Mouse (Mus musculus): ENCODE results near the gene Ebf3. TPM values are rescaled to one million over a fixed set of nuclear protein-coding genes. Genes with fewer than 3 reads are reported as not detected.

Ebf3 gene
- polyA plus RNA-seq, 1 experiment = 0.19 TPM

- Histone ChIP-seq H3K27ac (ENCODE audit: insufficient read depth, low read depth, low read length) (no peak overlapping the region), H3K4me1 (ENCODE audit: control insufficient read depth, insufficient read depth, low read length) (no peaks in the 10 kb centered on the region), H3K4me3 (ENCODE audit: insufficient read depth, low read length) (no peak overlapping the region)
- no peak for TF ChIP-seq POLR2A (IDR thresholded peaks at IDR 0.05; ENCODE audit: borderline replicate concordance, low read depth, low read length)
- no peak for TF ChIP-seq CTCF (IDR thresholded peaks at IDR 0.05; ENCODE audit: low read depth, low read length)
These were observed 73.8 kb downstream of the Ebf3 start for GRCm38 (mm10) chr7:137240481-137240880.

GRCm38 (mm10) chr7:137239542-137240133 lies 74.6 kb downstream of the Ebf3 start:
- TF ChIP-seq POLR2A (IDR thresholded peaks at IDR 0.05; ENCODE audit: borderline replicate concordance, low read depth, low read length) (no peak), CTCF (IDR thresholded peaks at IDR 0.05; ENCODE audit: low read depth, low read length) (no peak)
- Histone ChIP-seq H3K27ac (ENCODE audit: insufficient read depth, low read depth, low read length) (no peak overlapping the region), H3K4me1 (ENCODE audit: control insufficient read depth, insufficient read depth, low read length) (no peaks in the 10 kb centered on the region), H3K4me3 (ENCODE audit: insufficient read depth, low read length) (no peak overlapping the region)

GRCm38 (mm10) chr7:137237419-137237818 lies 76.8 kb downstream of the Ebf3 start:
- no peaks in the 10 kb centered on the region for H3K4me1 ChIP-seq (ENCODE audit: control insufficient read depth, insufficient read depth, low read length)
- TF ChIP-seq POLR2A (IDR thresholded peaks at IDR 0.05; ENCODE audit: borderline replicate concordance, low read depth, low read length) = no peak
- TF ChIP-seq CTCF (IDR thresholded peaks at IDR 0.05; ENCODE audit: low read depth, low read length) = no peak
- H3K27ac ChIP-seq (ENCODE audit: insufficient read depth, low read depth, low read length) = no peak overlapping the region
- H3K4me3 ChIP-seq (ENCODE audit: insufficient read depth, low read length) = no peak overlapping the region

- no peak for TF ChIP-seq CTCF (IDR thresholded peaks at IDR 0.05; ENCODE audit: low read depth, low read length)
- TF ChIP-seq POLR2A (IDR thresholded peaks at IDR 0.05; ENCODE audit: borderline replicate concordance, low read depth, low read length) = no peak
- Histone ChIP-seq H3K4me1 (ENCODE audit: control insufficient read depth, insufficient read depth, low read length) (no peaks in the 10 kb centered on the region), H3K4me3 (ENCODE audit: insufficient read depth, low read length) (no peak overlapping the region), H3K27ac (ENCODE audit: insufficient read depth, low read depth, low read length) (no peak overlapping the region)
These were observed 90.4 kb downstream of the Ebf3 start for GRCm38 (mm10) chr7:137223823-137224222.

- TF ChIP-seq CTCF (IDR thresholded peaks at IDR 0.05; ENCODE audit: low read depth, low read length) (no peak), POLR2A (IDR thresholded peaks at IDR 0.05; ENCODE audit: borderline replicate concordance, low read depth, low read length) (no peak)
- no peak overlapping the region for H3K27ac ChIP-seq (ENCODE audit: insufficient read depth, low read depth, low read length)
- no peak overlapping the region for H3K4me3 ChIP-seq (ENCODE audit: insufficient read depth, low read length)
- no peaks in the 10 kb centered on the region for H3K4me1 ChIP-seq (ENCODE audit: control insufficient read depth, insufficient read depth, low read length)
These were observed 91.3 kb downstream of the Ebf3 start for GRCm38 (mm10) chr7:137222831-137223505.

- no peak overlapping the region for H3K27ac ChIP-seq (ENCODE audit: insufficient read depth, low read depth, low read length)
- H3K4me1 ChIP-seq (ENCODE audit: control insufficient read depth, insufficient read depth, low read length) = no peaks in the 10 kb centered on the region
- no peak overlapping the region for H3K4me3 ChIP-seq (ENCODE audit: insufficient read depth, low read length)
- no peak for TF ChIP-seq CTCF (IDR thresholded peaks at IDR 0.05; ENCODE audit: low read depth, low read length)
- no peak for TF ChIP-seq POLR2A (IDR thresholded peaks at IDR 0.05; ENCODE audit: borderline replicate concordance, low read depth, low read length)
These were observed 92.6 kb downstream of the Ebf3 start for GRCm38 (mm10) chr7:137221599-137221998.

GRCm38 (mm10) chr7:137220436-137220835 lies 93.8 kb downstream of the Ebf3 start:
- H3K27ac ChIP-seq (ENCODE audit: insufficient read depth, low read depth, low read length) = no peak overlapping the region
- no peaks in the 10 kb centered on the region for H3K4me1 ChIP-seq (ENCODE audit: control insufficient read depth, insufficient read depth, low read length)
- no peak overlapping the region for H3K4me3 ChIP-seq (ENCODE audit: insufficient read depth, low read length)
- TF ChIP-seq POLR2A (IDR thresholded peaks at IDR 0.05; ENCODE audit: borderline replicate concordance, low read depth, low read length) (no peak), CTCF (IDR thresholded peaks at IDR 0.05; ENCODE audit: low read depth, low read length) (no peak)

- no peaks in the 10 kb centered on the region for H3K4me1 ChIP-seq (ENCODE audit: control insufficient read depth, insufficient read depth, low read length)
These were observed 95.5 kb downstream of the Ebf3 start for GRCm38 (mm10) chr7:137218706-137219105.

GRCm38 (mm10) chr7:137213444-137213843 lies 100.8 kb downstream of the Ebf3 start:
- H3K27ac ChIP-seq (ENCODE audit: insufficient read depth, low read depth, low read length) = no peak overlapping the region
- H3K4me3 ChIP-seq (ENCODE audit: insufficient read depth, low read length) = no peak overlapping the region
- TF ChIP-seq POLR2A (IDR thresholded peaks at IDR 0.05; ENCODE audit: borderline replicate concordance, low read depth, low read length) (no peak), CTCF (IDR thresholded peaks at IDR 0.05; ENCODE audit: low read depth, low read length) (no peak)

More at GRCm38 (mm10) chr7:137218706-137219105, 95.5 kb downstream of the Ebf3 start:
- Histone ChIP-seq H3K4me3 (ENCODE audit: insufficient read depth, low read length) (no peak overlapping the region), H3K27ac (ENCODE audit: insufficient read depth, low read depth, low read length) (no peak overlapping the region)
- no peak for TF ChIP-seq POLR2A (IDR thresholded peaks at IDR 0.05; ENCODE audit: borderline replicate concordance, low read depth, low read length)
- no peak for TF ChIP-seq CTCF (IDR thresholded peaks at IDR 0.05; ENCODE audit: low read depth, low read length)

GRCm38 (mm10) chr7:137211332-137211731 lies 102.9 kb downstream of the Ebf3 start:
- H3K4me1 ChIP-seq (ENCODE audit: control insufficient read depth, insufficient read depth, low read length) = no peaks in the 10 kb centered on the region
- H3K27ac ChIP-seq (ENCODE audit: insufficient read depth, low read depth, low read length) = no peak overlapping the region
- H3K4me3 ChIP-seq (ENCODE audit: insufficient read depth, low read length) = no peak overlapping the region
- TF ChIP-seq CTCF (IDR thresholded peaks at IDR 0.05; ENCODE audit: low read depth, low read length) (no peak), POLR2A (IDR thresholded peaks at IDR 0.05; ENCODE audit: borderline replicate concordance, low read depth, low read length) (no peak)

More at GRCm38 (mm10) chr7:137213444-137213843, 100.8 kb downstream of the Ebf3 start:
- H3K4me1 ChIP-seq (ENCODE audit: control insufficient read depth, insufficient read depth, low read length) = no peaks in the 10 kb centered on the region

Data from bone marrow macrophage, adult 2 months (primary cell).